Mouse (Mus musculus) ES-Bruce4 (cell line): ENCODE data around the gene Kcnn3. TPM values are rescaled to one million over a fixed set of nuclear protein-coding genes. Genes with fewer than 3 reads are reported as not detected.

Experiments
- H3K27ac ChIP-seq: 2 replicates; pipeline ENCODE4 v1.5.1; 2012; ENCODE audit warnings: low read length, inconsistent platforms; ENCODE audit not compliant: insufficient read depth
- H3K27me3 ChIP-seq: 2 replicates; pipeline ENCODE4 v1.6.1; 2012; ENCODE audit warnings: mild to moderate bottlenecking, low read length, inconsistent platforms; ENCODE audit not compliant: control insufficient read depth, poor library complexity, insufficient read depth, severe bottlenecking
- H3K36me3 ChIP-seq: 2 replicates; pipeline ENCODE4 v1.6.1; 2012; ENCODE audit warnings: inconsistent platforms, mild to moderate bottlenecking, low read length, moderate library complexity; ENCODE audit not compliant: control insufficient read depth, poor library complexity, insufficient read depth, severe bottlenecking
- H3K4me1 ChIP-seq: one replicate; pipeline ENCODE4 v1.8.1; 2011; ENCODE audit warnings: low read length; ENCODE audit not compliant: control insufficient read depth, insufficient read depth
- H3K4me3 ChIP-seq: 2 replicates; pipeline ENCODE4 v1.5.1; 2011; ENCODE audit warnings: low read depth, mild to moderate bottlenecking, low read length
- H3K9ac ChIP-seq: 2 replicates; pipeline ENCODE4 v1.6.1; 2012; ENCODE audit warnings: low read depth, mild to moderate bottlenecking, inconsistent platforms; ENCODE audit not compliant: poor library complexity, severe bottlenecking
- H3K9me3 ChIP-seq: replicated peaks from 2 replicates; pipeline ENCODE4 v1.6.1; 2012; ENCODE audit warnings: mild to moderate bottlenecking, low read length, inconsistent platforms; ENCODE audit not compliant: control insufficient read depth, poor library complexity, insufficient read depth, severe bottlenecking
- CTCF ChIP-seq: IDR thresholded peaks from one replicate; pipeline ENCODE4 v1.8.1; 2011; ENCODE audit warnings: low read depth, low read length
- EP300 ChIP-seq: IDR thresholded peaks from 2 replicates; pipeline ENCODE4 v1.6.1; 2011; ENCODE audit warnings: low read depth, low read length; ENCODE audit not compliant: insufficient read depth
- POLR2A ChIP-seq: IDR thresholded peaks from one replicate; pipeline ENCODE4 v1.8.1; 2011; ENCODE audit warnings: low read length; ENCODE audit not compliant: insufficient read depth
- polyA plus RNA-seq: library from polyadenylated mRNA; stranded (reverse); fragments of >200 nt; gene quantifications from 2 replicates; pipeline ENCODE4 v1.2.4, GENCODE M21; 2011; ENCODE audit warnings: low read depth; ENCODE audit not compliant: missing spikeins, insufficient read depth, insufficient read length

Kcnn3 gene
- polyA plus RNA-seq, 1 experiment: 0.93 TPM

DNA sequence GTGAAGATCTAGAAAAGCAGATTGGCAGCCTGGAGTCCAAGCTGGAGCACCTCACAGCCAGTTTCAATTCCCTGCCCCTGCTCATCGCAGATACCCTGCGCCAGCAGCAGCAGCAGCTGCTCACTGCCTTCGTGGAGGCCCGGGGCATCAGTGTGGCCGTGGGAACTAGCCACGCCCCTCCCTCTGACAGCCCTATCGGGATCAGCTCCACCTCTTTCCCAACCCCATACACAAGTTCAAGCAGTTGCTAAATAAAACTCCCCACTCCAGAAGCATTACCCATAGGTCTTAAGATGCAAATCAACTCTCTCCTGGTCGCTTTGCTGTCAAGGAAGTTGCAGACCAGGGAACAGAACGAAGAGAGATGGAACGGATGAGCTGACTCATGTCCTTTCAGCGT, 147.2 kb downstream of the Kcnn3 start:
- Histone ChIP-seq H3K27ac (no peak overlapping the region), H3K27me3 (no peaks in the 10 kb centered on the region), H3K9ac (no peak overlapping the region), H3K4me3 (no peak overlapping the region), H3K36me3 (no peaks in the 10 kb centered on the region), H3K4me1 (no peaks in the 10 kb centered on the region), H3K9me3 (no peaks in the 10 kb centered on the region)
- TF ChIP-seq EP300 (no peak), POLR2A (no peak), CTCF (no peak)

DNA sequence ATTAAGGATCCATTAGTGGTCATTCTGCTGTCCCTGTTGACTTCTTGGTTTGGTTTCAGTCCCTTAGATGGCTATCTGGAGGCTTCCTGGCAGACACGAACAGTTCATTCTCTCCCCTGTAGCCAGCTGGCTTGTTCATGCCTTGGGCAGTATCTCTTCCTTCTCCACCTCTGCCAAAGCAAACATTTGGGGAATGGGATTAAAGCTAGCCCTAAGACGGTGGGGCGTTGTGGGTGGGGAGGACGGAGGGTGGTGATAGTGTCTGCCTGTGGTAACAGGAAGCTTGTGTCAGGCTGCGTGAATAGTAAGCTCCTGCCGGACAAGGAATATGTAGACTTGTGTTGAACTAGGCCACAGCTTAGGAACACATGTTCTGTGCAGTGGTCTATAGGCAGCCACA, 151.4 kb downstream of the Kcnn3 start:
- Histone ChIP-seq H3K27ac (no peak overlapping the region), H3K4me1 (no peaks in the 10 kb centered on the region), H3K27me3 (no peaks in the 10 kb centered on the region), H3K36me3 (no peaks in the 10 kb centered on the region), H3K4me3 (no peak overlapping the region), H3K9ac (no peak overlapping the region), H3K9me3 (no peaks in the 10 kb centered on the region)
- TF ChIP-seq EP300 (no peak), CTCF (no peak), POLR2A (no peak)

DNA sequence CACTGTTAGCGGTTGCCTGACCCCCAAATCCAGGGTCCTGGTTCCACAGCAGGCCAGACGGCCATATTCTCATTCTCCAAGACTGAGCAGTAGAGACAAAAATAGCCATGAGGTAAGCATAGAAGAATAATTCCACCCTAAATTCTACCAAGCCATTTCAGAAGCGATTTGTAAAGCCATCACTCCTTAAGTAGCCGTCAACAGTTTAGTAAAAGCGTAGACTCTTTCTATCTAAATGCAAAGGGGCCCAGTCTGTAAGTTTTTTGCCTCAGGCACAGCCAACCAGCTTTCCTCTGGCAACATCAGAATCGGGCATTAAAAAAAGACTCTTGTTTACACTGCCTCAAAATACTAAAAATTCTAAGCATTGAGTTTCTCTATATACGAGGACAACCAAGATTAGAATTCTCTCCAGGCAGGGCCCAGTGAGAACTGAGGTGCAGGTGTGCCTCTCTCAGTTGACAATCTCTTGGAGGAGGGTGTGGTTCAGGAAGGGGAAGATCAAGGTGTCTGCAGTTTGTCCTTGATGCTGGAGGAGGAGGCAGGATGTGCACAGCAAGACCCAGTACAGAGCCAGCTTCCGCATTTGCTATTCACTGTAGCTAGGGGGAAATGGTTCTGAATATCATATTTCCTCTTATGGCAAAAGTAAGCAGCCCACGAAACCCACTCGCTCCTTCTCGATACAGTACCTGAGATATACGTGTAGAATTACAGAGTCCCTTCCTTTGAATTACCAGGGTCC, 152.8 kb downstream of the Kcnn3 start:
- no peak for TF ChIP-seq CTCF
- TF ChIP-seq POLR2A: no peak
- peak; percentile 73 for TF ChIP-seq EP300
- Histone ChIP-seq H3K4me1 (no peaks in the 10 kb centered on the region), H3K27me3 (no peaks in the 10 kb centered on the region), H3K27ac (no peak overlapping the region), H3K36me3 (no peaks in the 10 kb centered on the region), H3K9ac (no peak overlapping the region), H3K4me3 (no peak overlapping the region), H3K9me3 (no peaks in the 10 kb centered on the region)

DNA sequence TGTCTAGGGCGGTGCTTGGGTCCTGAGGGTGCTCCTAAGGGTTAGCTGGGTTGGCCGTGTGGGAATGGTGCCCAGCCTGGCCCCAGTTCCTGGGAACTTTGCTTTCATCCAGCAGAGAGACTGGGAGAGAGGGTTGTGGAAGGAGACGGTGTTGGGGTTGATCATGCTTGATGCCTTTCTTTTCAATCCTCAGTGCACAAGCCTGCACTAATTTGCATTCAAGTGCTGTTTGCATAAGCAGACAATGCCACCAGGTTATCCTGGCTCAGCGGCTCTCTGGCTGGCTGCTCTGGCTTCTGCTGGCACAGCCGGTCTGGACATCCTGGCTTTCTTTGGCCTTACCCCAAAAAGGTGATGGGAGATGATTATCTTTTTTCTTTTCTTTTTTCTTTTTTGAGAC, 157.7 kb downstream of the Kcnn3 start:
- Histone ChIP-seq H3K36me3 (no peaks in the 10 kb centered on the region), H3K9me3 (no peaks in the 10 kb centered on the region), H3K27me3 (no peaks in the 10 kb centered on the region), H3K4me1 (no peaks in the 10 kb centered on the region), H3K27ac (no peak overlapping the region), H3K9ac (no peak overlapping the region), H3K4me3 (no peak overlapping the region)
- no peak for TF ChIP-seq CTCF
- TF ChIP-seq EP300: no peak

DNA sequence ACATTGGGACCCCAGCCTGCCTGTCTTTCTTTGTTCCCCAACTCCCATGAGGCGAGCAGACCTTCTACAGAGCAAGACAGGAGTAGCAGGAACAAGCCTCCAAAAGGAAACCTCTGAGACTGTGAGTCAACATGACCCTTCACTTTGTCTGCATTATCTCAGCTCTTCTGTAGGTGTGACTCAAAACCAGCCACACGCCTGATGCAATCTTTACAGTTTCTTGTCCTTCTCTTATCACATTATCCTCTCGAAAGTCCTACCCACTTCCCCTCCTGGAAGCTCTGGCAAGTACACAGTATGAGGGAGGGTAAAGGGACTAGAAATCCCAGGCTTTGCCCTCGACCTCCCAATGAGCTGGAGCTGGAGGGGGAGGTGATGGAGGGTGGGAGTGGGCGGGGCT, 166.1 kb downstream of the Kcnn3 start:
- no peaks in the 10 kb centered on the region for H3K9me3 ChIP-seq
- H3K27ac ChIP-seq: no peak overlapping the region
- H3K4me3 ChIP-seq: no peak overlapping the region
- no peaks in the 10 kb centered on the region; the same call in 1 of the 2 replicates for H3K27me3 ChIP-seq
- TF ChIP-seq CTCF: no peak
- TF ChIP-seq EP300: no peak
- TF ChIP-seq POLR2A: no peak
- no peak overlapping the region for H3K9ac ChIP-seq
- no peaks in the 10 kb centered on the region for H3K4me1 ChIP-seq
- H3K36me3 ChIP-seq: no peaks in the 10 kb centered on the region

- TF ChIP-seq EP300: peak; percentile 40; the same call in 1 of the 2 replicates
- TF ChIP-seq POLR2A: no peak
- TF ChIP-seq CTCF: peak; percentile 98
- Histone ChIP-seq H3K27ac (no peak overlapping the region), H3K36me3 (no peaks in the 10 kb centered on the region), H3K4me1 (no peaks in the 10 kb centered on the region), H3K9ac (no peak overlapping the region), H3K9me3 (no peaks in the 10 kb centered on the region; the same call in 1 of the 2 replicates), H3K27me3 (no peaks in the 10 kb centered on the region; the same call in 1 of the 2 replicates), H3K4me3 (peak overlapping the region; percentile 55)
Measured at GRCm38 (mm10) chr3:89688694-89689581, 169.0 kb downstream of the Kcnn3 start.
